Mouse (Mus musculus): ENCODE measurements around the gene Sorl1. TPM values are rescaled to one million over a fixed set of nuclear protein-coding genes. Genes with fewer than 3 reads are reported as not detected.

Sorl1 gene
- polyA plus RNA-seq, 1 experiment from 2014 or later = 3.6 TPM

DNA sequence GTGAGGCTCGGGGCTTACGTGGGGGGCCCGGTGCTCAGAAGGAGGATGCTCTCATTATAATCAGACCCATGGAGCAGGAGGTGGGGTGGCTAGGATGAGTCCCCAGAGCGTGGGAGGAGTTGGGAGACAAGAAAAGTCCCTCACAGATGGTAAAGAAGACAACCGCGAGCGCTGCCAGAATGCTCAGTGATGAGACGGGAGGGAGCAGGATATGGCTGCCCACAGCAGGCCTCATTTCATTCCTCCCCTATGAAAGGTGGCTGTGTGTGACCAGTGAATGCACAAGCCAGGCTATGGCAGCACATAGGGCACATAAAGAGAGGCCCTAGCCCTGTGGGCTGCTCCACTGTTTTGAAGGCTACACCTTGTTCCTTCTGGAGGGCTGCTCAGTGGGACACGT, 142.1 kb downstream of the Sorl1 start:
- Histone ChIP-seq H3K9me3 (ENCODE audit: control insufficient read depth, low read length) (no peaks in the 10 kb centered on the region), H3K27me3 (ENCODE audit: control insufficient read depth, insufficient read depth, low read length) (no peaks in the 10 kb centered on the region), H3K4me1 (ENCODE audit: control insufficient read depth in 2 of 2, insufficient read depth in 2 of 2, low read length in 2 of 2) (peaks cover 21 to 22% of the 10 kb centered on the region in 2 experiments), H3K9ac (ENCODE audit: low read length) (no peak overlapping the region), H3K4me3 (ENCODE audit: control insufficient read depth in 1 of 2, insufficient read depth in 1 of 2, low read depth in 1 of 2, low read length in 2 of 2) (no peak overlapping the region), H3K36me3 (ENCODE audit: control insufficient read depth, insufficient read depth, low read length) (no peaks in the 10 kb centered on the region), H3K4me2 (ENCODE audit: low read length) (no peak overlapping the region), H3K27ac (replicated peaks in 1 of 2; ENCODE audit: control insufficient read depth in 1 of 2, insufficient read depth in 1 of 2, low read depth in 2 of 2, low read length in 2 of 2) (no peak overlapping the region)
- peak; percentile 37; the same call in 1 of the 2 replicates for ATAC-seq (ENCODE audit: insufficient number of reproducible peaks, insufficient read depth, low FRiP score, low read depth)
- 90% methylated on average over 9 of the region's 9 CpGs for WGBS

DNA sequence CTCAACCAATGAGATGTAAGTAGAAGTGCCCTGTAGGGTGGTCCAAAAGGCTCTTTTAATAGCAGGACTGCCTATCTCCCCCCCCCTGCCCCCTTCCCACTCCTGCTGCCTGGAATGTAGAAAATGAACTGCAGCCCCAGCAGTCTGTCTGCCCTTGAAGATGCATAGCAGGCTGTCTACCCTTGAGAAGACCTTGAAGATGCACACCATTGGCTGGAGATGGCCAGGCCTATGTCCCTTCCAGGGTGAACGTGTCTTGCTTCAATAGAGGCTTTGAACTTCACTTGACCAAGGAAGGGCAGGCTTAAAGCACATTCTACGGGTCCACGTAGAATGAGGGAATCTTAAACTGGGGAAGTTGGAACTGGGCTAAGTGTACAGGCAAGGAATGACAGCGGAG, 142.8 kb downstream of the Sorl1 start:
- H3K9me3 ChIP-seq (ENCODE audit: control insufficient read depth, low read length) = no peaks in the 10 kb centered on the region

DNA sequence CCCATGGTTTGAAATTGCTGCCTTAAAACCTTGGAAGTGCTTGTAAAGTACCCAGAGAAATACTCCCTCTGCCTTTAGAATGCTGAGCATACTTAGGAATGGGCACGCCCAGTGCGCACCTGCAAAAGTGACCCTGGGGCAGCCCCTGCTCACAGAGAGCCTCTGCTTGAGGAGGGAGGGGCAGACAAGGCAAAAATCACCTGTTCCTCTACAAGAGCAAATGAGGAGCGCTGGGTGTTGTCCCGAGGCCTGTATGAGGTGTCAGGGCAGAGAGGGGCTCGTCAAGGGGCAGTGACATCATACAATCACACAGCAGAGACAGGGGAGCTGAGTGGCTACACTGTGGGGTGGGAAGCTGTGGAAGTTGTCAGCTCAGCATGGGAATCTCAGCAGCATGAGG, 143.3 kb downstream of the Sorl1 start:
- H3K4me1 ChIP-seq (ENCODE audit: control insufficient read depth in 2 of 2, insufficient read depth in 2 of 2, low read length in 2 of 2) = peaks cover 25 to 28% of the 10 kb centered on the region in 2 experiments
- no peak overlapping the region for H3K4me2 ChIP-seq (ENCODE audit: low read length)
- no peaks in the 10 kb centered on the region for H3K27me3 ChIP-seq (ENCODE audit: control insufficient read depth, insufficient read depth, low read length)
- no peak overlapping the region for H3K4me3 ChIP-seq (ENCODE audit: control insufficient read depth in 1 of 2, insufficient read depth in 1 of 2, low read depth in 1 of 2, low read length in 2 of 2)
- peak overlapping the region in 1 of 2 experiments; percentile 26; a peak in 1 of 4 replicates for H3K27ac ChIP-seq (replicated peaks in 1 of 2; ENCODE audit: control insufficient read depth in 1 of 2, insufficient read depth in 1 of 2, low read depth in 2 of 2, low read length in 2 of 2)
- no peaks in the 10 kb centered on the region for H3K36me3 ChIP-seq (ENCODE audit: control insufficient read depth, insufficient read depth, low read length)
- WGBS = 64% methylated on average over 5 of the region's 5 CpGs
- no peaks in the 10 kb centered on the region for H3K9me3 ChIP-seq (ENCODE audit: control insufficient read depth, low read length)
- no peak overlapping the region for H3K9ac ChIP-seq (ENCODE audit: low read length)
- ATAC-seq (ENCODE audit: insufficient number of reproducible peaks, insufficient read depth, low FRiP score, low read depth) = no peak

More for the DNA sequence above, 142.8 kb downstream of the Sorl1 start:
- H3K9ac ChIP-seq (ENCODE audit: low read length) = no peak overlapping the region
- no peak overlapping the region for H3K4me3 ChIP-seq (ENCODE audit: control insufficient read depth in 1 of 2, insufficient read depth in 1 of 2, low read depth in 1 of 2, low read length in 2 of 2)
- no peaks in the 10 kb centered on the region for H3K36me3 ChIP-seq (ENCODE audit: control insufficient read depth, insufficient read depth, low read length)
- ATAC-seq (ENCODE audit: insufficient number of reproducible peaks, insufficient read depth, low FRiP score, low read depth) = no peak
- H3K27me3 ChIP-seq (ENCODE audit: control insufficient read depth, insufficient read depth, low read length) = no peaks in the 10 kb centered on the region
- WGBS = 59% methylated on average over 4 of the region's 4 CpGs
- peaks cover 21 to 23% of the 10 kb centered on the region in 2 experiments for H3K4me1 ChIP-seq (ENCODE audit: control insufficient read depth in 2 of 2, insufficient read depth in 2 of 2, low read length in 2 of 2)
- peak overlapping the region; percentile 12 to 26; a peak in 2 of 4 replicates for H3K27ac ChIP-seq (replicated peaks in 1 of 2; ENCODE audit: control insufficient read depth in 1 of 2, insufficient read depth in 1 of 2, low read depth in 2 of 2, low read length in 2 of 2)
- no peak overlapping the region for H3K4me2 ChIP-seq (ENCODE audit: low read length)

DNA sequence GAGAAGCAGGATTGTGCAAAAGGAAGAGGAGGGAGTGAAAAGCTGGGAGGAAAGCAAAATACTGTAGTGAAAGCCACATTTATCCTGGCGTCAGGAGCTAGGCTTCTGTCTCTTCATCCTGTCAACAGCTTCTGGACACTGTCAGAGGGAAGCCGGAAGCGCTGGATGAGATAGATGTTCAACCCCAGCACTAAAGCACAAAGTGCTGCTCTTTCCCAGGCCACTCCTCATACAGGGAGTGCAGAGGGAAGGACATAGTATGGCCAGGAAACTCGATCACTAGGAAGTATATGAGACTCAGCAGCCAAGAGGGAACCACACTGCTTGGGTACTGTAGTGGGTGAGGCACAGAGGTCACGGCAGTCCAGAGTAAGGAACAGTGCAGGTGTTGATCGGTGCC, 145.7 kb downstream of the Sorl1 start:
- H3K27me3 ChIP-seq (ENCODE audit: control insufficient read depth, insufficient read depth, low read length) = no peaks in the 10 kb centered on the region
- WGBS = 11% methylated on average over 6 of the region's 6 CpGs
- H3K4me3 ChIP-seq (ENCODE audit: control insufficient read depth in 1 of 2, insufficient read depth in 1 of 2, low read depth in 1 of 2, low read length in 2 of 2) = no peak overlapping the region
- peaks cover 29 to 33% of the 10 kb centered on the region in 2 experiments for H3K4me1 ChIP-seq (ENCODE audit: control insufficient read depth in 2 of 2, insufficient read depth in 2 of 2, low read length in 2 of 2)
- H3K27ac ChIP-seq (replicated peaks in 1 of 2; ENCODE audit: control insufficient read depth in 1 of 2, insufficient read depth in 1 of 2, low read depth in 2 of 2, low read length in 2 of 2) = peak overlapping the region; percentile 73 to 80
- H3K36me3 ChIP-seq (ENCODE audit: control insufficient read depth, insufficient read depth, low read length) = no peaks in the 10 kb centered on the region
- no peak overlapping the region for H3K4me2 ChIP-seq (ENCODE audit: low read length)
- H3K9me3 ChIP-seq (ENCODE audit: control insufficient read depth, low read length) = no peaks in the 10 kb centered on the region
- 0 out of 2 replicates have a peak, but pooled peaks have one; percentile 45 for ATAC-seq (ENCODE audit: insufficient number of reproducible peaks, insufficient read depth, low FRiP score, low read depth)
- H3K9ac ChIP-seq (ENCODE audit: low read length) = no peak overlapping the region

DNA sequence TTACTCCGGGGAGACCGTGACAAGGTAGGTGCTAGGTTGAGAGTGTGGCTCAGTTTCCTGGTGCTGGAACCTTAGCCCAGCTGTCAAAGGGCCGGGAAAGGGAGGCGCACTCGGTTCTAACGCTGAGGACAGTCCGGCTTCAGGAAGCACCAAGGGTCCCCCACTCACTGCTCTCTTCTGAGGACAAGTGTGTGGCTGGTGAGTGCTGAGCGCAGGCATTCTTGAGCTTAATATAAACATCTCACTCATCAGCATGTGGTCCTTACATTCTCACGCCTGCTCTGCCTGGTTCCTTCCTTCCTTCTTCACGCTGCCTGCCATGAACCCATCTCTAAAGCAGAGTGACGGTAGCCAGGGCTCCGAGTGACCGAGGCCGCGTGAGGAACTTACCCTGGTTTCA, 148.1 kb downstream of the Sorl1 start:
- no peak for ATAC-seq (ENCODE audit: insufficient number of reproducible peaks, insufficient read depth, low FRiP score, low read depth)
- Histone ChIP-seq H3K4me3 (ENCODE audit: control insufficient read depth in 1 of 2, insufficient read depth in 1 of 2, low read depth in 1 of 2, low read length in 2 of 2) (no peak overlapping the region), H3K36me3 (ENCODE audit: control insufficient read depth, insufficient read depth, low read length) (no peaks in the 10 kb centered on the region), H3K27me3 (ENCODE audit: control insufficient read depth, insufficient read depth, low read length) (no peaks in the 10 kb centered on the region), H3K4me1 (ENCODE audit: control insufficient read depth in 2 of 2, insufficient read depth in 2 of 2, low read length in 2 of 2) (peaks cover 20 to 26% of the 10 kb centered on the region in 2 experiments), H3K4me2 (ENCODE audit: low read length) (no peak overlapping the region), H3K9ac (ENCODE audit: low read length) (no peak overlapping the region), H3K9me3 (ENCODE audit: control insufficient read depth, low read length) (no peaks in the 10 kb centered on the region), H3K27ac (replicated peaks in 1 of 2; ENCODE audit: control insufficient read depth in 1 of 2, insufficient read depth in 1 of 2, low read depth in 2 of 2, low read length in 2 of 2) (no peak overlapping the region)
- WGBS = 38% methylated on average over 15 of the region's 15 CpGs

DNA sequence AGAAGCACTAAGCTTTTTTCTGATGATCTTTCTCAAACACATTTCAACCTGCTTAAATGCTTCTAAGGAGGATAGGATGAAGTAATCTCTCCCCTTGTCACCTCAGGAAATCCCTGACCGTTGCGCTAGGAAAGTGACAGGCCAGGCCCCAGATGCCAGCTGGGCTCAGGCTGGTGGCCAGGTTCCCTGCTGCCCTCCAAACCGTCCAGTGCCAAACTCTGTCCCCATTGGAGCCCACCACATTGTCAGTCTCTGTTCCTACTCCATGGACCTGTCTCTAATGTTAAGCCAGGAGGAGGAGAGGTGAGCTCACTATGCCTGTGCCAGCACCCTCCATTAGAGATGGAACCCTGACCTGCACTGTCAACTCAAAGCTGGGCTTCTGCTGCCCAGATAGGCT, 149.4 kb downstream of the Sorl1 start:
- no peaks in the 10 kb centered on the region for H3K27me3 ChIP-seq (ENCODE audit: control insufficient read depth, insufficient read depth, low read length)
- no peak for ATAC-seq (ENCODE audit: insufficient number of reproducible peaks, insufficient read depth, low FRiP score, low read depth)
- peak overlapping the region in 1 of 2 experiments; percentile 14; a peak in 1 of 4 replicates for H3K27ac ChIP-seq (replicated peaks in 1 of 2; ENCODE audit: control insufficient read depth in 1 of 2, insufficient read depth in 1 of 2, low read depth in 2 of 2, low read length in 2 of 2)
- H3K9me3 ChIP-seq (ENCODE audit: control insufficient read depth, low read length) = no peaks in the 10 kb centered on the region
- H3K4me3 ChIP-seq (ENCODE audit: control insufficient read depth in 1 of 2, insufficient read depth in 1 of 2, low read depth in 1 of 2, low read length in 2 of 2) = no peak overlapping the region
- H3K9ac ChIP-seq (ENCODE audit: low read length) = no peak overlapping the region
- 42% methylated on average over 3 of the region's 3 CpGs for WGBS
- no peak overlapping the region for H3K4me2 ChIP-seq (ENCODE audit: low read length)
- H3K4me1 ChIP-seq (ENCODE audit: control insufficient read depth in 2 of 2, insufficient read depth in 2 of 2, low read length in 2 of 2) = peaks cover 17 to 23% of the 10 kb centered on the region in 2 experiments
- H3K36me3 ChIP-seq (ENCODE audit: control insufficient read depth, insufficient read depth, low read length) = no peaks in the 10 kb centered on the region

DNA sequence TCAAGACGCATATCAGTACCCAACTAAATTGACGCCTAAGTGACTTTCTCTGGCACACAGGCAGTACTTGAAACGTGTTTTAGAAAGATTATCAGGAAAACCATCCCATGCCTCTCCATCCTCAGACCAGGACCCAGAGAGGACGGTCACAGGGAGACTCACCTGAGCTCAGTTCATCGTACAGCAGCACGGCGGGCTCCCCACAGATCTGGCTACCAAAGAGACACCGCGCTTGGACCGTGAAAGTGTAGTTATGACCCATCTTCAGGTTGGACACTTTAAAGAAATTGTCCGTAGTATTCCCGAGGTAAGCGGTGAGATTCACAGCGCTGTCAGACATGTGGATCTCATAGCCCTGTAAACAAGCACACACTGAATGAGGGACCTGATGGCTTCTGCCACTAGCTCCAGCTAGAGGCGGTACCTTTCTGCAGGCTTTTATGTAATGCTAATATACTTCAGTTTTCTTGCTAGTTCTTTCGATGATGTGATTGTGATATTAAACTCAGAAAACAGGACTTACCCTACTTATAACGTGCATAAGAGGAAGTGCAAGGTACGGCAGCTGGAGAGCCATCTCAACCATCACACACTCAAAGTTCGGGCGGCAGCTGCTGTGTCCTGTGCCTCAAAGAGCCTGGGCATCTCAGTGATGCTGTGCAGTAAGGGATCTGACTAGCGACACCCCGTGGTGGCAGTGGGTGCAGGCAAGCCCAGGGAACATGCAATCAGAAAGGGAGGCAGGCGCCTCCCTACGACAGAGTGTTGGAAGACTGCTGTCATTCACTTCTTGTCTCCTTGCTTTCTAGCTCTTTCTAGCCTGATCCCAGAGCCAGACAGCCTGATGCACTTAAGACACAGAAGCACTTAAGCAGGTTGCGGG, 150.1 kb downstream of the Sorl1 start:
- Histone ChIP-seq H3K4me2 (ENCODE audit: low read length) (no peak overlapping the region), H3K36me3 (ENCODE audit: control insufficient read depth, insufficient read depth, low read length) (no peaks in the 10 kb centered on the region), H3K27me3 (ENCODE audit: control insufficient read depth, insufficient read depth, low read length) (no peaks in the 10 kb centered on the region), H3K4me1 (ENCODE audit: control insufficient read depth in 2 of 2, insufficient read depth in 2 of 2, low read length in 2 of 2) (peaks cover 17 to 20% of the 10 kb centered on the region in 2 experiments), H3K4me3 (ENCODE audit: control insufficient read depth in 1 of 2, insufficient read depth in 1 of 2, low read depth in 1 of 2, low read length in 2 of 2) (no peak overlapping the region), H3K9me3 (ENCODE audit: control insufficient read depth, low read length) (no peaks in the 10 kb centered on the region), H3K9ac (ENCODE audit: low read length) (no peak overlapping the region), H3K27ac (replicated peaks in 1 of 2; ENCODE audit: control insufficient read depth in 1 of 2, insufficient read depth in 1 of 2, low read depth in 2 of 2, low read length in 2 of 2) (peak overlapping the region in 1 of 2 experiments; percentile 14; a peak in 1 of 4 replicates)
- ATAC-seq (ENCODE audit: insufficient number of reproducible peaks, insufficient read depth, low FRiP score, low read depth) = no peak
- WGBS = 67% methylated on average over 25 of the region's 25 CpGs

All from heart, embryonic 14.5 days (tissue).